Mouse (Mus musculus) retina, postnatal 7 days (tissue): Measurements from ENCODE around the gene Fam118b.

ENCODE experiments used
- DNase-seq: peaks from one replicate; pipeline ENCODE4 v3.0.0-alpha.2; 2012; ENCODE audit warnings: low read depth, low spot score

Gene Fam118b

GRCm38 (mm10) chr9:35198351-35198750, 69.3 kb downstream of the Fam118b start:
- DNase-seq: no peak

GRCm38 (mm10) chr9:35197625-35198024, 70.0 kb downstream of the Fam118b start:
- DNase-seq: no peak

GRCm38 (mm10) chr9:35194048-35194447, 73.6 kb downstream of the Fam118b start:
- no peak for DNase-seq

- no peak for DNase-seq
These were observed 74.5 kb downstream of the Fam118b start for GRCm38 (mm10) chr9:35192983-35193542.

GRCm38 (mm10) chr9:35188700-35189099, 78.9 kb downstream of the Fam118b start:
- no peak for DNase-seq

- no peak for DNase-seq
These were observed 80.2 kb downstream of the Fam118b start for GRCm38 (mm10) chr9:35187351-35187903.

- no peak for DNase-seq
These were observed 81.2 kb downstream of the Fam118b start for GRCm38 (mm10) chr9:35186430-35186829.

GRCm38 (mm10) chr9:35183359-35183758, 84.2 kb downstream of the Fam118b start:
- DNase-seq: no peak

GRCm38 (mm10) chr9:35182832-35183231, 84.8 kb downstream of the Fam118b start:
- no peak for DNase-seq

GRCm38 (mm10) chr9:35176124-35176659, 91.4 kb downstream of the Fam118b start:
- DNase-seq: no peak

GRCm38 (mm10) chr9:35175251-35176123, 92.1 kb downstream of the Fam118b start, which contains the start of gene Dcps:
Gene Dcps (minus strand): TSS chr9:35176061.
- peak; percentile 83 for DNase-seq

GRCm38 (mm10) chr9:35173331-35173730, 94.3 kb downstream of the Fam118b start:
- no peak for DNase-seq

GRCm38 (mm10) chr9:35170071-35170470, 97.5 kb downstream of the Fam118b start:
- DNase-seq: no peak
